Mouse (Mus musculus) lung, postnatal 0 days (tissue): ENCODE measurements around the gene Mex3d.

Experiments used
- CTCF ChIP-seq: IDR thresholded peaks from 2 replicates; pipeline ENCODE4 v1.5.1; 2016; ENCODE audit warnings: antibody characterized with exemption, mild to moderate bottlenecking
- EP300 ChIP-seq: IDR thresholded peaks from 2 replicates; pipeline ENCODE4 v1.6.1; 2016; ENCODE audit warnings: antibody characterized with exemption, mild to moderate bottlenecking, control low read depth

DNA sequence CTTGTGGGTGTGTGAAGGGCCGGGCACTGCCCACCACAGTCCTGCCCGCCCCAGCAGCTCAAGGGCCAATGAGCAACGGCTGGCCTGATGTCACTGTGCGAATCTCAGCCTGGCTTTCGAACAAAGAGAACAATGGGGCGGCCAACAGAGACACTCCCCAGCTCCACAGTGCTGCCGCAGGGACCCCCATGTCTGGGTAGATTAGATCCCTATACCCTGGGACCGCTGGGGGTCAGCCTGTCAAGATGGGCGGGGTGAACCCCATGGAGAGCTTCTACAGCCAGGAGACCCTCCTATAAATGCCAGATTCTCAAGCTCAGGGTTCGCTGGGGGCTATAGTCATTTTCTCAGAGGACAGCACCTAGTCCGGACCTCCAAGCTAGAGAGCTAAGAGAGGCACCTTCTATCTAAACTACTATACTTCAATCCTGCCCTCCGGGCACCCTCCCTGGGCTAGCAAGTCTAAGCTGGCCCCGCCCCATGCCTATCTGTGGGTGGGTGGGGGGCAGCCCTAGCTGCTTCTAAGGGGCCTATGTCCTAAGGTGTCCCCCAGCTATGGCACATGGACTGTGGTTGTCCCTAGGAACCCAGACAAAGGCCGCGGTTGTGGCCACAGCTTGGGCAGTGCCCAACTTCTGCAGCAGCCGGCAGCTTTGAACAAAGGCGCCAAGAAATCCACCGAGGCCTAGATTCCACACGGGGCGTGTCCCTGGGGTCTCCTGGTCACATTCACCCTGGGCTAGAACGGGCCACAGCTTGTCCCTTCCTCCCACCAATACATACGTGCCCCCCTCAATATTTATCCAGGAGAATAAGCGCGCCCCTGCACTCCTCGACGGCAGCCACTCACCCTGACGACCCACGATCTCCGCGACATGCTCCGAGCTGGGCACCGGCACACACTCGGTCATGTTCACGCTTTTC, 1.4 kb downstream of the Mex3d start:
- TF ChIP-seq CTCF (no peak), EP300 (no peak)
